Mouse (Mus musculus) bone marrow, adult 2 months (tissue): Measurements from ENCODE around the gene Tspear. TPM values are rescaled to one million over a fixed set of nuclear protein-coding genes. Genes with fewer than 3 reads are reported as not detected.
A peak's percentile ranks its signal among the peaks of the same experiment; 100 is the strongest.

Source experiments
- H3K27ac ChIP-seq: fragments of 200-500 bp; 2 replicates; pipeline ENCODE4 v1.5.1; 2012; ENCODE audit warnings: low read depth, mild to moderate bottlenecking, control low read depth, inconsistent platforms, low read length; ENCODE audit not compliant: control insufficient read depth, poor library complexity, insufficient read depth
- H3K4me1 ChIP-seq: fragments of 200-500 bp; 2 replicates; pipeline ENCODE4 v1.6.1; 2011; ENCODE audit warnings: low read length; ENCODE audit not compliant: control insufficient read depth, insufficient read depth
- H3K4me3 ChIP-seq: fragments of 200-500 bp; replicated peaks from 2 replicates; pipeline ENCODE3; 2011; ENCODE audit warnings: mild to moderate bottlenecking, low read depth, low read length, control low read depth; ENCODE audit not compliant: control insufficient read depth
- CTCF ChIP-seq: fragments of 200-500 bp; IDR thresholded peaks from 2 replicates; pipeline ENCODE4 v1.5.1; 2011; ENCODE audit warnings: low read length, control low read depth; ENCODE audit not compliant: control insufficient read depth, insufficient read depth
- POLR2A ChIP-seq: fragments of 200-500 bp; IDR thresholded peaks from 2 replicates; pipeline ENCODE4 v1.6.1; 2011; ENCODE audit warnings: low read depth, mild to moderate bottlenecking, control low read depth, low read length, borderline replicate concordance; ENCODE audit not compliant: control insufficient read depth
- WGBS: fragments of 180-500 bp; shearing (Covaris S2); methylation state at CpG from one replicate; pipeline ENCODE4 v1.1.7; 2018; 5-methylcytosine and 5-hydroxymethylcytosine counted together
- polyA plus RNA-seq: library from polyadenylated mRNA; stranded (reverse); fragments of >200 nt; gene quantifications from 2 replicates; pipeline ENCODE4 v1.2.4, GENCODE M21; 2011; ENCODE audit warnings: low replicate concordance; ENCODE audit not compliant: missing spikeins, insufficient read depth, insufficient read length

Gene Tspear
- polyA plus RNA-seq, 1 experiment: not detected

- no peak within 1 kb of the TSS for H3K27ac ChIP-seq
- no peak within 1 kb of the TSS for H3K4me3 ChIP-seq
- 66% methylated on average over 7 of the region's 7 CpGs for WGBS
- no peaks in the 10 kb centered on the region for H3K4me1 ChIP-seq
- TF ChIP-seq CTCF (no peak), POLR2A (no peak)
Measured at GRCm38 (mm10) chr10:77861675-77862074, 175.3 kb downstream of the Tspear start, which contains the start of gene Gm3285. TSS of gene Gm3285 (plus strand) at chr10:77861975.

GRCm38 (mm10) chr10:77864067-77864761, 177.8 kb downstream of the Tspear start:
- Histone ChIP-seq H3K27ac (no peak overlapping the region), H3K4me3 (peak overlapping the region; percentile 40), H3K4me1 (no peaks in the 10 kb centered on the region)
- no peak for TF ChIP-seq POLR2A
- 22% methylated on average over 14 of the region's 14 CpGs for WGBS

- 29% methylated on average over 11 of the region's 11 CpGs for WGBS
- TF ChIP-seq CTCF (no peak), POLR2A (no peak)
- H3K4me3 ChIP-seq: no peak overlapping the region
Measured at GRCm38 (mm10) chr10:77864762-77865143, 178.4 kb downstream of the Tspear start.

GRCm38 (mm10) chr10:77867546-77867945, 181.2 kb downstream of the Tspear start:
- 76% methylated on average over 1 of the region's 1 CpGs for WGBS

More at GRCm38 (mm10) chr10:77864762-77865143, 178.4 kb downstream of the Tspear start:
- H3K27ac ChIP-seq: no peak overlapping the region
- no peaks in the 10 kb centered on the region for H3K4me1 ChIP-seq

GRCm38 (mm10) chr10:77869651-77870050, 183.3 kb downstream of the Tspear start:
- TF ChIP-seq POLR2A: no peak
- no peak for TF ChIP-seq CTCF
- Histone ChIP-seq H3K4me3 (no peak overlapping the region), H3K27ac (no peak overlapping the region), H3K4me1 (no peaks in the 10 kb centered on the region)
- WGBS: 86% methylated on average over 7 of the region's 7 CpGs

More at GRCm38 (mm10) chr10:77867546-77867945, 181.2 kb downstream of the Tspear start:
- TF ChIP-seq CTCF (no peak), POLR2A (no peak)
- H3K4me1 ChIP-seq: no peaks in the 10 kb centered on the region
- no peak overlapping the region for H3K27ac ChIP-seq
- H3K4me3 ChIP-seq: no peak overlapping the region

- H3K4me1 ChIP-seq: no peaks in the 10 kb centered on the region
- H3K4me3 ChIP-seq: no peak overlapping the region
- H3K27ac ChIP-seq: no peak overlapping the region
- WGBS: 69% methylated on average over 6 of the region's 6 CpGs
- TF ChIP-seq CTCF: peak; percentile 48
- TF ChIP-seq POLR2A: no peak
Measured at GRCm38 (mm10) chr10:77878985-77879384, 192.6 kb downstream of the Tspear start.

- no peak overlapping the region for H3K4me3 ChIP-seq
- no peaks in the 10 kb centered on the region for H3K4me1 ChIP-seq
- no peak overlapping the region for H3K27ac ChIP-seq
- TF ChIP-seq CTCF (no peak), POLR2A (no peak)
- 18% methylated on average over 3 of the region's 3 CpGs for WGBS
Measured at GRCm38 (mm10) chr10:77880305-77880704, 193.9 kb downstream of the Tspear start.

GRCm38 (mm10) chr10:77882553-77882952, 196.2 kb downstream of the Tspear start:
- Histone ChIP-seq H3K4me1 (no peaks in the 10 kb centered on the region), H3K27ac (no peak overlapping the region), H3K4me3 (no peak overlapping the region)
- TF ChIP-seq CTCF: 0 out of 2 replicates have a peak, but pooled peaks have one; percentile 26
- no peak for TF ChIP-seq POLR2A
- WGBS: 76% methylated on average over 5 of the region's 5 CpGs

GRCm38 (mm10) chr10:77886007-77886747, 199.8 kb downstream of the Tspear start:
- no peaks in the 10 kb centered on the region for H3K4me1 ChIP-seq
- H3K4me3 ChIP-seq: no peak overlapping the region
- TF ChIP-seq POLR2A (no peak), CTCF (no peak)
- H3K27ac ChIP-seq: no peak overlapping the region
- 58% methylated on average over 12 of the region's 12 CpGs for WGBS
